Mouse (Mus musculus): ENCODE data around the gene Armc7. TPM values are rescaled to one million over a fixed set of nuclear protein-coding genes. Genes with fewer than 3 reads are reported as not detected.

The Armc7 gene
- polyA plus RNA-seq, 1 experiment from 2014 or later = 5.1 TPM

- Histone ChIP-seq H3K4me2 (peak overlapping the region; percentile 85), H3K27ac (ENCODE audit: low read depth, low read length) (peak overlapping the region; percentile 100), H3K9ac (ENCODE audit: low read depth, low read length) (peak overlapping the region; percentile 98), H3K4me1 (ENCODE audit: control insufficient read depth, insufficient read depth, low read length) (peaks cover 13% of the 10 kb centered on the region; the same call in 1 of the 2 replicates), H3K4me3 (ENCODE audit: low read depth, low read length) (peak overlapping the region; percentile 95), H3K9me3 (replicated peaks; ENCODE audit: control insufficient read depth, low read length) (no peaks in the 10 kb centered on the region), H3K27me3 (ENCODE audit: control insufficient read depth, insufficient read depth, low read length) (no peaks in the 10 kb centered on the region), H3K36me3 (ENCODE audit: control insufficient read depth, insufficient read depth, low read length) (peaks cover 21% of the 10 kb centered on the region)
- under 1% methylated on average over 75 of the region's 84 CpGs for WGBS (ENCODE audit: insufficient replicate concordance)
- ATAC-seq (replicated peaks; ENCODE audit: insufficient number of reproducible peaks, low FRiP score, low TSS enrichment) = peak; percentile 62
These were observed 60.1 kb downstream of the Armc7 start for GRCm38 (mm10) chr11:115535401-115536037.

DNA sequence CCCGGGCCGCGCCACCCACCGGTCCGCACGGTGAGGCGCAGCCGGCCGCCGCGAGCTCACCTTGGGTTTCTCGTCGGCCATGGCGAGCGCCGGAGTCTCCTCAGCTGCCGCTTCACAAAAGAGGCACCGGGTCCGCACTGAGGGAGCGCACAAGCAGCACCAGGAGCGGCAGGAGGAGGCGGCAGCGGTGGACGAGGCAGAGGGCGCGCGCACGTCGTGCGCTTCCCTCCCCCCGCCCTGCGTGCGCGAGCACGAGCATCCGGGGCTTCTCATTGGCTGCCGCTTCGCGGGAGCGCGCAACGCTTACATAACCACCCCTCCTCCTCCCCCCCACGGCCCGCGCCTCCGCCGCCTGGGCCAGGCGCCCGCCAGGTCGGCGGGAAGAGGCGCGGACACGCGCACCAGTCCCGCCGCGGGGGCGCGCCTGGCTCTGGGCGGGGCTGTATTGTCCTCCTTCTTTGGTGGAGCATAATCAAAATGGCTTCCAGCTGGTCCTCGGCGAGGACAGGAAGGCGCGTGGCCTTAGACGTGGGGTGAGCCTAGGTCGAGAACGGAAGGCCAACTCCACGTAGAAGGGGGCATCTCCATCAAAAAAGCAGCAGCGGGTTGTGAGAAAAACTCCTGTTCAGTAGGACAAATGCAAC, 60.7 kb downstream of the Armc7 start, which contains the start of gene Sumo2:
Gene Sumo2 (minus strand): TSS at position 239 of the 644 bp plus-strand sequence.
- Histone ChIP-seq H3K27me3 (ENCODE audit: control insufficient read depth, insufficient read depth, low read length) (no peaks in the 10 kb centered on the region), H3K4me2 (peak within 1 kb of the TSS; percentile 85), H3K27ac (ENCODE audit: low read depth, low read length) (peak within 1 kb of the TSS; percentile 100), H3K9ac (ENCODE audit: low read depth, low read length) (peak within 1 kb of the TSS; percentile 98), H3K4me1 (ENCODE audit: control insufficient read depth, insufficient read depth, low read length) (peaks cover 13% of the 10 kb centered on the region; the same call in 1 of the 2 replicates), H3K9me3 (replicated peaks; ENCODE audit: control insufficient read depth, low read length) (no peaks in the 10 kb centered on the region), H3K4me3 (ENCODE audit: low read depth, low read length) (peak within 1 kb of the TSS; percentile 95), H3K36me3 (ENCODE audit: control insufficient read depth, insufficient read depth, low read length) (peaks cover 19% of the 10 kb centered on the region)
- under 1% methylated on average over 63 of the region's 70 CpGs for WGBS (ENCODE audit: insufficient replicate concordance)
- peak; percentile 84 for ATAC-seq (replicated peaks; ENCODE audit: insufficient number of reproducible peaks, low FRiP score, low TSS enrichment)

DNA sequence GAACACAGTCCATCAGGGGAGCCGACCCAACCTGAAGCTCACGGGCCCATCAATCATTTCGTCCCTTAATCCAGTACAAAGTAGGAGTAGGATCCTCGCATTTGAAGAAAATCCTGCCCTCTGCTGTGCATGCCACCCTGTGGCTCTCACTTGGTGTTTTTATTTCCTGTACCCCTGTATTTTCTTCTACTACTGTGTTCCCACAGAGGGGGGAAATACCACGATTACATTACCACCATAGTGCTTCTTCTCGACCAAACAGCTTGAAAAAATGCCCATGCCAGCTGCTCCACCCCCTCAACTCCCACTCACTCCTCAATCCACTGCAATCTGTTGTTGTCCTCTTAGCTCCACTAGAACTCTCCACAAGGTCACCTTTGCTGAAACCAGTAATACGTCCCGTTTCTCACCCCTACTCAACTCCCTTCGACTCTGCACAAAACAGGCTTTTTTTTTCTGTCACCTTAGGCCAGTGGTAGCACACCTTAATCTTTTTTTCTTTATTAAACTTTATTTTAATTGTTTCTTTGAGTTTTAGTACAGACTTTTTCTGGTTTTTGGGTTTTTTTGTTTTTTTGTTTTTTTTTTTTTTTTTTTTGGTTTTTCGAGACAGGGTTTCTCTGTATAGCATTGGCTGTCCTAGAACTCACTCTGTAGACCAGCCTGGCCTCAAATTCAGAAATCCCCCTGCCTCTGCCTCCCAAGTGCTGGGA, 61.5 kb downstream of the Armc7 start:
- Histone ChIP-seq H3K4me1 (ENCODE audit: control insufficient read depth, insufficient read depth, low read length) (peaks cover 13% of the 10 kb centered on the region; the same call in 1 of the 2 replicates), H3K4me3 (ENCODE audit: low read depth, low read length) (peak overlapping the region; percentile 95; the same call in 1 of the 2 replicates), H3K4me2 (peak overlapping the region; percentile 85), H3K27ac (ENCODE audit: low read depth, low read length) (peak overlapping the region; percentile 100), H3K36me3 (ENCODE audit: control insufficient read depth, insufficient read depth, low read length) (peaks cover 16% of the 10 kb centered on the region), H3K27me3 (ENCODE audit: control insufficient read depth, insufficient read depth, low read length) (no peaks in the 10 kb centered on the region), H3K9me3 (replicated peaks; ENCODE audit: control insufficient read depth, low read length) (no peaks in the 10 kb centered on the region), H3K9ac (ENCODE audit: low read depth, low read length) (peak overlapping the region; percentile 57; the same call in 1 of the 2 replicates)
- 85% methylated on average over 10 of the region's 10 CpGs for WGBS (ENCODE audit: insufficient replicate concordance)
- no peak for ATAC-seq (replicated peaks; ENCODE audit: insufficient number of reproducible peaks, low FRiP score, low TSS enrichment)

GRCm38 (mm10) chr11:115538045-115538444, 62.6 kb downstream of the Armc7 start:
- Histone ChIP-seq H3K36me3 (ENCODE audit: control insufficient read depth, insufficient read depth, low read length) (peaks cover 7% of the 10 kb centered on the region), H3K9ac (ENCODE audit: low read depth, low read length) (no peak overlapping the region), H3K27ac (ENCODE audit: low read depth, low read length) (no peak overlapping the region), H3K9me3 (replicated peaks; ENCODE audit: control insufficient read depth, low read length) (no peaks in the 10 kb centered on the region), H3K4me1 (ENCODE audit: control insufficient read depth, insufficient read depth, low read length) (peaks cover 13% of the 10 kb centered on the region; the same call in 1 of the 2 replicates), H3K27me3 (ENCODE audit: control insufficient read depth, insufficient read depth, low read length) (no peaks in the 10 kb centered on the region), H3K4me3 (ENCODE audit: low read depth, low read length) (no peak overlapping the region), H3K4me2 (no peak overlapping the region)
- ATAC-seq (replicated peaks; ENCODE audit: insufficient number of reproducible peaks, low FRiP score, low TSS enrichment) = no peak
- WGBS (ENCODE audit: insufficient replicate concordance) = 59% methylated on average over 2 of the region's 2 CpGs

Small RNAs within 50 kb of the gene (microRNA-seq; reads per million reads assigned to microRNA genes)
- gene Mir3968 (ENCODE audit: borderline number of aligned reads) = 0.88 reads per million, percentile 11 among the genes with 10 or more reads in this experiment

Other genes starting within 250 kb of the Armc7 start
- gene Grin2c, start 208.4 kb upstream of the Armc7 start, polyA plus RNA-seq (2014; fragmentation: Nextera tagmentation; extraction: Ambion mirVana) = 0.13 TPM in 1 of 2 replicates, not detected in the other
- gene Fdxr, start 198.6 kb upstream of the Armc7 start, polyA plus RNA-seq (2014; fragmentation: Nextera tagmentation; extraction: Ambion mirVana) = 10.0 and 12.0 TPM in 2 replicates
- gene Fads6, start 178.0 kb upstream of the Armc7 start, polyA plus RNA-seq (2014; fragmentation: Nextera tagmentation; extraction: Ambion mirVana) = 0.89 and 1.2 TPM in 2 replicates
- gene Otop2, start 168.5 kb upstream of the Armc7 start, polyA plus RNA-seq (2014; fragmentation: Nextera tagmentation; extraction: Ambion mirVana) = not detected in 2 replicates
- 0.06 and 0.17 TPM in 2 replicates for gene Ush1g, start 153.6 kb upstream of the Armc7 start, polyA plus RNA-seq (2014; fragmentation: Nextera tagmentation; extraction: Ambion mirVana)
- gene Otop3, start 140.9 kb upstream of the Armc7 start, polyA plus RNA-seq (2014; fragmentation: Nextera tagmentation; extraction: Ambion mirVana) = not detected in 2 replicates
- gene Hid1, start 107.9 kb upstream of the Armc7 start, polyA plus RNA-seq (2014; fragmentation: Nextera tagmentation; extraction: Ambion mirVana) = 6.2 and 7.8 TPM in 2 replicates
- gene Cdr2l, start 93.8 kb upstream of the Armc7 start, polyA plus RNA-seq (2014; fragmentation: Nextera tagmentation; extraction: Ambion mirVana) = 6.2 and 7.8 TPM in 2 replicates
- gene Mrpl58, start 71.9 kb upstream of the Armc7 start, polyA plus RNA-seq (2014; fragmentation: Nextera tagmentation; extraction: Ambion mirVana) = 163 and 177 TPM in 2 replicates
- gene Atp5h, start 55.7 kb upstream of the Armc7 start, polyA plus RNA-seq (2014; fragmentation: Nextera tagmentation; extraction: Ambion mirVana) = 1,505 and 1,518 TPM in 2 replicates
- 12.0 and 12.7 TPM in 2 replicates for gene Kctd2, start 55.5 kb upstream of the Armc7 start, polyA plus RNA-seq (2014; fragmentation: Nextera tagmentation; extraction: Ambion mirVana)
- gene Trim80, start 35.1 kb upstream of the Armc7 start, polyA plus RNA-seq (2014; fragmentation: Nextera tagmentation; extraction: Ambion mirVana) = 0.26 TPM in 1 of 2 replicates, not detected in the other
- not detected in 2 replicates for gene Slc16a5, start 13.2 kb upstream of the Armc7 start, polyA plus RNA-seq (2014; fragmentation: Nextera tagmentation; extraction: Ambion mirVana)
- gene Nt5c, start 16.2 kb downstream of the Armc7 start, polyA plus RNA-seq (2014; fragmentation: Nextera tagmentation; extraction: Ambion mirVana) = 70.5 and 76.3 TPM in 2 replicates
- 434 and 457 TPM in 2 replicates for gene Jpt1, start 38.7 kb downstream of the Armc7 start, polyA plus RNA-seq (2014; fragmentation: Nextera tagmentation; extraction: Ambion mirVana)
- 702 and 712 TPM in 2 replicates for gene Sumo2, start 60.6 kb downstream of the Armc7 start, polyA plus RNA-seq (2014; fragmentation: Nextera tagmentation; extraction: Ambion mirVana)
- gene Nup85, start 88.8 kb downstream of the Armc7 start, polyA plus RNA-seq (2014; fragmentation: Nextera tagmentation; extraction: Ambion mirVana) = 131 and 133 TPM in 2 replicates
- 97.7 and 104 TPM in 2 replicates for gene Mrps7, start 128.3 kb downstream of the Armc7 start, polyA plus RNA-seq (2014; fragmentation: Nextera tagmentation; extraction: Ambion mirVana)
- 17.9 and 21.0 TPM in 2 replicates for gene Gga3, start 128.4 kb downstream of the Armc7 start, polyA plus RNA-seq (2014; fragmentation: Nextera tagmentation; extraction: Ambion mirVana)
- 22.7 TPM in 2 replicates for gene Mif4gd, start 137.3 kb downstream of the Armc7 start, polyA plus RNA-seq (2014; fragmentation: Nextera tagmentation; extraction: Ambion mirVana)
- gene Slc25a19, start 152.6 kb downstream of the Armc7 start, polyA plus RNA-seq (2014; fragmentation: Nextera tagmentation; extraction: Ambion mirVana) = 35.6 and 35.7 TPM in 2 replicates
- gene Grb2, start 232.9 kb downstream of the Armc7 start, polyA plus RNA-seq (2014; fragmentation: Nextera tagmentation; extraction: Ambion mirVana) = 42.7 and 56.3 TPM in 2 replicates